Mouse (Mus musculus) lung, embryonic 14.5 days (tissue): ENCODE measurements around the gene Tgfb2. TPM values are rescaled to one million over a fixed set of nuclear protein-coding genes. Genes with fewer than 3 reads are reported as not detected.
A peak's percentile ranks its signal among the peaks of the same experiment; 100 is the strongest.

Experiments used
- ATAC-seq: fragments of 200-750 bp; cut with Nextera tagmentation; 2 replicates; pipeline ENCODE4 v1.8.0; 2017; ENCODE audit warnings: mild to moderate bottlenecking, moderate TSS enrichment, moderate library complexity; ENCODE audit not compliant: insufficient read depth
- DNase-seq: peaks from one replicate; pipeline ENCODE4 v3.0.0-alpha.2; 2015
- H3K27ac ChIP-seq: fragments of 300-500 bp; sonication (generic); 2 replicates; pipeline ENCODE4 v1.5.1; 2014; ENCODE audit warnings: low read depth, mild to moderate bottlenecking, moderate library complexity
- H3K27me3 ChIP-seq: fragments of 300-500 bp; sonication (generic); 2 replicates; pipeline ENCODE4 v1.6.1; 2014; ENCODE audit warnings: low read length, control low read depth; ENCODE audit not compliant: insufficient read depth
- H3K36me3 ChIP-seq: fragments of 300-500 bp; sonication (generic); 2 replicates; pipeline ENCODE4 v1.6.1; 2014; ENCODE audit warnings: control low read depth; ENCODE audit not compliant: insufficient read depth
- H3K4me1 ChIP-seq: fragments of 300-500 bp; sonication (generic); 2 replicates; pipeline ENCODE4 v1.6.1; 2014; ENCODE audit warnings: antibody characterized with exemption, control low read depth; ENCODE audit not compliant: insufficient read depth
- H3K4me2 ChIP-seq: fragments of 300-500 bp; sonication (generic); 2 replicates; pipeline ENCODE4 v1.6.1; 2014; ENCODE audit warnings: mild to moderate bottlenecking
- H3K4me3 ChIP-seq: fragments of 300-500 bp; sonication (generic); 2 replicates; pipeline ENCODE4 v1.5.1; 2014; ENCODE audit warnings: low read depth, low read length
- H3K9ac ChIP-seq: fragments of 300-500 bp; sonication (generic); 2 replicates; pipeline ENCODE4 v1.6.1; 2014
- H3K9me3 ChIP-seq: fragments of 300-500 bp; sonication (generic); 2 replicates; pipeline ENCODE4 v1.6.1; 2016; ENCODE audit warnings: low read depth, low read length, control low read depth
- CTCF ChIP-seq: IDR thresholded peaks from 2 replicates; pipeline ENCODE4 v1.5.1; 2016; ENCODE audit warnings: antibody characterized with exemption, low read depth
- WGBS: fragments of 180-500 bp; shearing (Covaris S2); extraction: QIAGEN DNeasy Blood & Tissue Kit; methylation state at CpG from one replicate; pipeline ENCODE4 v1.1.7; 2014; 5-methylcytosine and 5-hydroxymethylcytosine counted together
- polyA plus RNA-seq: library from polyadenylated mRNA; unstranded; fragments of >200 nt; fragmentation: Nextera tagmentation; extraction: Ambion mirVana; gene quantifications from 2 replicates; pipeline ENCODE4 v1.2.1, GENCODE M21; 2014

Gene Tgfb2
- polyA plus RNA-seq, 1 experiment from 2014 or later = 86.5 TPM

GRCm38 (mm10) chr1:186585571-186586164 is 120.1 kb downstream of the Tgfb2 start:
- Histone ChIP-seq H3K4me3 (no peak overlapping the region), H3K27me3 (no peaks in the 10 kb centered on the region), H3K36me3 (no peaks in the 10 kb centered on the region), H3K9me3 (no peaks in the 10 kb centered on the region), H3K9ac (no peak overlapping the region), H3K4me2 (no peak overlapping the region), H3K27ac (no peak overlapping the region), H3K4me1 (peaks cover 20% of the 10 kb centered on the region)
- DNase-seq (no peak), ATAC-seq (no peak)
- WGBS = 59% methylated on average over 2 of the region's 2 CpGs
- no peak for TF ChIP-seq CTCF

GRCm38 (mm10) chr1:186583933-186584332 is 121.9 kb downstream of the Tgfb2 start:
- Histone ChIP-seq H3K9ac (no peak overlapping the region), H3K27ac (no peak overlapping the region), H3K4me3 (no peak overlapping the region), H3K36me3 (no peaks in the 10 kb centered on the region), H3K9me3 (no peaks in the 10 kb centered on the region), H3K27me3 (no peaks in the 10 kb centered on the region), H3K4me2 (no peak overlapping the region), H3K4me1 (peaks cover 20% of the 10 kb centered on the region)
- no peak for DNase-seq
- TF ChIP-seq CTCF = no peak
- ATAC-seq = no peak

GRCm38 (mm10) chr1:186582113-186582512 is 123.7 kb downstream of the Tgfb2 start:
- H3K27ac ChIP-seq = peak overlapping the region; percentile 44; the same call in 1 of the 2 replicates
- ATAC-seq = peak; percentile 76
- no peaks in the 10 kb centered on the region for H3K36me3 ChIP-seq
- no peak overlapping the region for H3K4me2 ChIP-seq
- H3K9ac ChIP-seq = no peak overlapping the region
- H3K27me3 ChIP-seq = no peaks in the 10 kb centered on the region
- no peak overlapping the region for H3K4me3 ChIP-seq
- WGBS = 21% methylated on average over 6 of the region's 6 CpGs
- no peak for TF ChIP-seq CTCF
- H3K4me1 ChIP-seq = peaks cover 20% of the 10 kb centered on the region
- H3K9me3 ChIP-seq = no peaks in the 10 kb centered on the region
- DNase-seq = peak; percentile 84

- Histone ChIP-seq H3K9me3 (no peaks in the 10 kb centered on the region), H3K4me3 (no peak overlapping the region), H3K9ac (no peak overlapping the region), H3K27me3 (no peaks in the 10 kb centered on the region), H3K36me3 (no peaks in the 10 kb centered on the region), H3K4me1 (peaks cover 20% of the 10 kb centered on the region), H3K4me2 (no peak overlapping the region), H3K27ac (no peak overlapping the region)
- 30% methylated on average over 2 of the region's 2 CpGs for WGBS
- TF ChIP-seq CTCF = no peak
- DNase-seq (peak; percentile 56), ATAC-seq (peak; percentile 12; the same call in 1 of the 2 replicates)
Observed at GRCm38 (mm10) chr1:186581666-186582065, 124.1 kb downstream of the Tgfb2 start.

- no peak overlapping the region for H3K4me3 ChIP-seq
- no peaks in the 10 kb centered on the region for H3K9me3 ChIP-seq
- WGBS = 75% methylated on average over 2 of the region's 2 CpGs
- no peak overlapping the region for H3K9ac ChIP-seq
- no peaks in the 10 kb centered on the region for H3K36me3 ChIP-seq
- DNase-seq (no peak), ATAC-seq (0 out of 2 replicates have a peak, but pooled peaks have one; percentile 11)
- peaks cover 20% of the 10 kb centered on the region for H3K4me1 ChIP-seq
- no peak overlapping the region for H3K27ac ChIP-seq
- H3K27me3 ChIP-seq = no peaks in the 10 kb centered on the region
- no peak for TF ChIP-seq CTCF
- H3K4me2 ChIP-seq = no peak overlapping the region
Observed at GRCm38 (mm10) chr1:186581114-186581513, 124.7 kb downstream of the Tgfb2 start.

- WGBS = 67% methylated on average over 5 of the region's 5 CpGs
- no peak for TF ChIP-seq CTCF
- Histone ChIP-seq H3K27me3 (no peaks in the 10 kb centered on the region), H3K4me1 (peaks cover 6% of the 10 kb centered on the region; the same call in 1 of the 2 replicates), H3K27ac (no peak overlapping the region), H3K4me3 (no peak overlapping the region), H3K9ac (no peak overlapping the region), H3K4me2 (no peak overlapping the region), H3K9me3 (no peaks in the 10 kb centered on the region), H3K36me3 (no peaks in the 10 kb centered on the region)
- DNase-seq (no peak), ATAC-seq (no peak)
Observed at GRCm38 (mm10) chr1:186577302-186577701, 128.5 kb downstream of the Tgfb2 start.

- H3K4me3 ChIP-seq = no peak overlapping the region
Observed at GRCm38 (mm10) chr1:186575629-186576028, 130.2 kb downstream of the Tgfb2 start.

More at GRCm38 (mm10) chr1:186575629-186576028, 130.2 kb downstream of the Tgfb2 start:
- H3K4me1 ChIP-seq = no peaks in the 10 kb centered on the region
- H3K36me3 ChIP-seq = no peaks in the 10 kb centered on the region
- H3K9me3 ChIP-seq = no peaks in the 10 kb centered on the region
- H3K9ac ChIP-seq = no peak overlapping the region
- H3K4me2 ChIP-seq = no peak overlapping the region
- no peak for TF ChIP-seq CTCF
- ATAC-seq (no peak), DNase-seq (no peak)
- WGBS = 45% methylated on average over 9 of the region's 9 CpGs
- no peak overlapping the region for H3K27ac ChIP-seq
- no peaks in the 10 kb centered on the region for H3K27me3 ChIP-seq
